Mouse (Mus musculus) lung, postnatal 0 days (tissue): ENCODE measurements around the gene Prep.

Experiments
- CTCF ChIP-seq: IDR thresholded peaks from 2 replicates; pipeline ENCODE4 v1.5.1; 2016; ENCODE audit warnings: antibody characterized with exemption, mild to moderate bottlenecking
- EP300 ChIP-seq: IDR thresholded peaks from 2 replicates; pipeline ENCODE4 v1.6.1; 2016; ENCODE audit warnings: antibody characterized with exemption, mild to moderate bottlenecking, control low read depth

- TF ChIP-seq CTCF: no peak
- no peak for TF ChIP-seq EP300
Observed at GRCm38 (mm10) chr10:45077353-45077752, 10.3 kb downstream of the Prep start.
